Mouse (Mus musculus) stomach, postnatal 0 days (tissue): ENCODE results near the gene Papss1.

Experiments
- CTCF ChIP-seq: IDR thresholded peaks from 2 replicates; pipeline ENCODE4 v1.5.1; 2016; ENCODE audit warnings: antibody characterized with exemption, low read depth, mild to moderate bottlenecking, moderate library complexity
- EP300 ChIP-seq: optimal IDR thresholded peaks from 2 replicates; pipeline ENCODE3; 2016; ENCODE audit warnings: antibody characterized with exemption

DNA sequence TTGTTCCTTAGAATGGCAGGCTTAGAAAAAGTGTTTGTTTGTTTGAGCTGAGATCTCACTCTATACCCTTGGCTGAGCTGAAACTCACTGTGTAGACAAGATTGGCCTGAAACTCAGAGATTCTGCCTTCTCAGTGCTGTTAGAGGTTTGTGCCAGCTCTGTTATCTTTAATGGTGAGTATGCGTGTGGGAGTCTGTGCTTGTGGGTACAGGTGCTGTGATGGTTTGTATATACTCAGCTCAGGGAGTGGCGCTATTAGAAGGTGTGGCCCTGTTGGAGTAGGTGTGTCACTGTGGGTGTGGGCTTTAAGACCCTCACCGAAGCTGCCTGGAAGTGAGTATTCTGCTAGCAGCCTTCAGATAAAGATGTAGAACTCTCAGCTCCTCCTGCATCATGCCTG, 39.3 kb upstream of the Papss1 start:
- no peak for TF ChIP-seq EP300
- no peak for TF ChIP-seq CTCF
